Mouse (Mus musculus): ENCODE results near the gene Kctd15.

DNA sequence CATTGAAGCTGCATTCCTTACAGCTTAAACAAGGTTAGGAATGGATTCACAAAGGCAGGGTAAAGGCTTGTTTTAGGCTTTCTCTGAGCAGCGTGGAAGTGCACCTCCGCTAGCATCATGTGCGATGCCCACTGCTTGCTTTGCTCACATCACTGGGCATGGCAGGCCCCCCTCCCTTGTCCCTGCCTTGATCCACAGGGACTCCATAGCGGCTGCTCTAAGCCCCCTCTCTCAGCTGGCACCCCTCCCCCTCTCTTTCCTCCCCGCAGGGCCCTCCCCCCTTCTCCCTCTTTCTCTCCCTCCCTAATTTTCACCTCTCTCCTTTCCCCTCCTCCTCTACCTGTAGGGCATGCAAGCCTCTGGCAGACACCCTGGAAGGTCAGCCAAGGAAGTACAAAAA lies 5.7 kb upstream of the Kctd15 start:
- TF ChIP-seq CTCF (IDR thresholded peaks at IDR 0.05; ENCODE audit: control insufficient read depth, insufficient read depth, insufficient read length) = no peak
- no peak for TF ChIP-seq USF1 (IDR thresholded peaks at IDR 0.05; ENCODE audit: low read depth)

Data from C2C12 (cell line).